ENCODE assay signal across 10 mouse cellular contexts in genomic region chr2:35445610-35446009, GRCm38 (mm10). TPM values are rescaled to one million over a fixed set of nuclear protein-coding genes. Genes with fewer than 3 reads are reported as not detected.
DNase-seq lines count a peak whose midpoint lies in the region; ATAC-seq and TF ChIP-seq lines count a peak whose summit lies in the region.
"Had no signal": no experiment of that assay in that cellular context is flagged by ENCODE, and none has a peak within 500 bp of the region (broad histone marks: within the 10 kb centered on the region; RNA-seq: fewer than 3 reads in every experiment).

No protein-coding gene starts in this region.

- DNase-seq in liver, embryonic 13.5 days, result no peak
- DNase-seq in liver, embryonic 11.5 days (ENCODE audit: low spot score), result no peak
- no peak for DNase-seq in layer of hippocampus, adult 18-20 months (ENCODE audit: low spot score in 2 of 2)
- DNase-seq: cerebellum, postnatal 10 days; forebrain, postnatal 0 days had no signal

- H3K4me1 ChIP-seq in liver, embryonic 13.5 days (replicated peaks), result peaks cover 83% of the 10 kb centered on the region
- peaks cover 60% of the 10 kb centered on the region for H3K4me1 ChIP-seq in liver, embryonic 11.5 days (replicated peaks; ENCODE audit: control insufficient read depth, insufficient read depth, low read length)
- H3K4me1 ChIP-seq in E14TG2a.4 (replicated peaks; ENCODE audit: low read depth, low read length), result peaks cover 95% of the 10 kb centered on the region
- H3K4me1 ChIP-seq in bone marrow, adult 2 months (ENCODE audit: control insufficient read depth, insufficient read depth, low read length), result peaks cover 32% of the 10 kb centered on the region
- H3K4me1 ChIP-seq in hindbrain, embryonic 13.5 days (replicated peaks), result peaks cover 14% of the 10 kb centered on the region

- H3K4me2 ChIP-seq in liver, embryonic 13.5 days, result no peak overlapping the region
- H3K4me2 ChIP-seq in liver, embryonic 11.5 days, result no peak overlapping the region
- no peak overlapping the region for H3K4me2 ChIP-seq in hindbrain, embryonic 13.5 days

- TF ChIP-seq CTCF in E14TG2a.4 (conservative IDR thresholded peaks at IDR 0.05; ENCODE audit: low read length), result no peak
- TF ChIP-seq CTCF in bone marrow, adult 2 months (IDR thresholded peaks at IDR 0.05; ENCODE audit: control insufficient read depth, insufficient read depth, low read length), result no peak

- H3K9me3 ChIP-seq in liver, embryonic 13.5 days (replicated peaks), result no peaks in the 10 kb centered on the region
- no peaks in the 10 kb centered on the region for H3K9me3 ChIP-seq in liver, embryonic 11.5 days (ENCODE audit: control insufficient read depth, low read length)
- no peaks in the 10 kb centered on the region for H3K9me3 ChIP-seq in E14TG2a.4 (ENCODE audit: low read length)
- no peaks in the 10 kb centered on the region for H3K9me3 ChIP-seq in hindbrain, embryonic 13.5 days

- H3K36me3 ChIP-seq in liver, embryonic 13.5 days, result 0 out of 2 replicates have a peak, but pooled peaks cover 6% of the 10 kb centered on the region
- no peaks in the 10 kb centered on the region for H3K36me3 ChIP-seq in liver, embryonic 11.5 days (ENCODE audit: control insufficient read depth, insufficient read depth, low read length)
- peaks cover 37% of the 10 kb centered on the region for H3K36me3 ChIP-seq in E14TG2a.4 (ENCODE audit: insufficient read depth, low read length)
- H3K36me3 ChIP-seq in macrophage (ENCODE audit: inconsistent target), result no peaks in the 10 kb centered on the region
- no peaks in the 10 kb centered on the region for H3K36me3 ChIP-seq in hindbrain, embryonic 13.5 days

- H3K79me2 ChIP-seq in macrophage (ENCODE audit: inconsistent target), result peaks cover 93% of the 10 kb centered on the region

- no peak overlapping the region for H3K4me3 ChIP-seq in liver, embryonic 13.5 days (replicated peaks)
- H3K4me3 ChIP-seq in liver, embryonic 11.5 days (ENCODE audit: low read depth, low read length), result no peak overlapping the region
- H3K4me3 ChIP-seq in E14TG2a.4 (replicated peaks; ENCODE audit: low read length) (peak overlapping the region; percentile 78), macrophage (ENCODE audit: inconsistent target) (no peak overlapping the region)
- no peak overlapping the region for H3K4me3 ChIP-seq in bone marrow, adult 2 months (replicated peaks; ENCODE audit: control insufficient read depth, low read depth, low read length)
- no peak overlapping the region for H3K4me3 ChIP-seq in hindbrain, embryonic 13.5 days

- ATAC-seq in liver, embryonic 13.5 days (ENCODE audit: low read depth), result no peak
- ATAC-seq in liver, embryonic 11.5 days (replicated peaks; ENCODE audit: low FRiP score), result no peak
- ATAC-seq in hindbrain, embryonic 13.5 days (ENCODE audit: low FRiP score), result no peak
- ATAC-seq: forebrain, postnatal 0 days had no signal

- no peaks in the 10 kb centered on the region for H3K27me3 ChIP-seq in liver, embryonic 13.5 days
- H3K27me3 ChIP-seq in liver, embryonic 11.5 days (replicated peaks; ENCODE audit: control insufficient read depth, insufficient read depth, low read length), result no peaks in the 10 kb centered on the region
- no peaks in the 10 kb centered on the region for H3K27me3 ChIP-seq in E14TG2a.4 (ENCODE audit: insufficient read depth, low read length)
- no peaks in the 10 kb centered on the region for H3K27me3 ChIP-seq in hindbrain, embryonic 13.5 days

- no peak for TF ChIP-seq POLR2A in bone marrow, adult 2 months (IDR thresholded peaks at IDR 0.05; ENCODE audit: borderline replicate concordance, control insufficient read depth, low read depth, low read length)

- 65% methylated on average over 7 of the region's 7 CpGs for WGBS in liver, embryonic 13.5 days (ENCODE audit: insufficient replicate concordance)
- 74% methylated on average over 7 of the region's 7 CpGs for WGBS in liver, embryonic 11.5 days
- 27% methylated on average over 7 of the region's 7 CpGs for WGBS in bone marrow, adult 2 months
- 16% methylated on average over 7 of the region's 7 CpGs for WGBS in macrophage (ENCODE audit: missing documents)
- 84% methylated on average over 7 of the region's 7 CpGs for whole genome bisulfite sequencing in hindbrain, embryonic 13.5 days

- H3K27ac ChIP-seq in liver, embryonic 13.5 days, result 0 out of 2 replicates have a peak overlapping the region, but pooled peaks have one; percentile 14
- no peak overlapping the region for H3K27ac ChIP-seq in liver, embryonic 11.5 days (ENCODE audit: low read depth, low read length)
- H3K27ac ChIP-seq in bone marrow, adult 2 months (ENCODE audit: control insufficient read depth, insufficient read depth, low read depth, low read length, poor library complexity), result peak overlapping the region; percentile 12; the same call in 1 of the 2 replicates
- peak overlapping the region; percentile 85 for H3K27ac ChIP-seq in macrophage
- no peak overlapping the region for H3K27ac ChIP-seq in hindbrain, embryonic 13.5 days

- H3K9ac ChIP-seq in liver, embryonic 13.5 days, result no peak overlapping the region
- no peak overlapping the region for H3K9ac ChIP-seq in liver, embryonic 11.5 days (ENCODE audit: low read depth, low read length)
- H3K9ac ChIP-seq in hindbrain, embryonic 13.5 days, result no peak overlapping the region
- H3K9ac ChIP-seq: forebrain, postnatal 0 days had no signal

RNA-seq across cellular contexts. Expression of gene Ggta1, which starts 17.4 kb away (rescaled TPM):
- 7.8 and 9.4 TPM in 2 replicates for polyA plus RNA-seq in liver, embryonic 13.5 days (2015; fragmentation: Nextera tagmentation; extraction: Ambion mirVana)
- polyA plus RNA-seq in liver, embryonic 11.5 days (2014; fragmentation: Nextera tagmentation; extraction: Ambion mirVana), result 18.6 and 19.5 TPM in 2 replicates
- polyA plus RNA-seq in bone marrow, adult 2 months (2011; ENCODE audit: insufficient read depth, insufficient read length, low replicate concordance, missing spikeins), result 7.3 and 16.2 TPM in 2 replicates
- 100 to 1,000 TPM in 6 of 26 experiments, 10 to 100 TPM in 19, 1 to 10 TPM in 1; 9.2 to 143 (median 58.4) TPM for total RNA-seq in macrophage (2018; cell fraction: chromatin; rRNA removed)
- total RNA-seq in macrophage (2018; cell fraction: cytosol; rRNA removed), result 100 to 1,000 TPM in 11 of 26 experiments, 10 to 100 TPM in 15; 40.1 to 135 (median 81.6) TPM
- total RNA-seq in macrophage (2018; cell fraction: nucleus; rRNA removed), result 100 to 1,000 TPM in 11 of 26 experiments, 10 to 100 TPM in 15; 38.3 to 241 (median 91.4) TPM
- polyA plus RNA-seq in macrophage (2018), result 86.0 to 211 TPM (median 135 TPM) in 3 replicates
- polyA plus RNA-seq in hindbrain, embryonic 13.5 days (2015; fragmentation: Nextera tagmentation; extraction: Ambion mirVana), result 6.2 and 6.3 TPM in 2 replicates
- 1 to 10 TPM; 2.6 to 4.3 TPM for total RNA-seq in layer of hippocampus, adult 18-20 months (2021)

RNA-seq across cellular contexts. Expression of gene 4930402F06Rik, which starts 48.6 kb away (rescaled TPM):
- not detected in 2 replicates for polyA plus RNA-seq in liver, embryonic 13.5 days (2015; fragmentation: Nextera tagmentation; extraction: Ambion mirVana)
- not detected in 2 replicates for polyA plus RNA-seq in liver, embryonic 11.5 days (2014; fragmentation: Nextera tagmentation; extraction: Ambion mirVana)
- polyA plus RNA-seq in bone marrow, adult 2 months (2011; ENCODE audit: insufficient read depth, insufficient read length, low replicate concordance, missing spikeins), result not detected in 2 replicates
- total RNA-seq in macrophage (2018; cell fraction: chromatin; rRNA removed), result not detected
- total RNA-seq in macrophage (2018; cell fraction: cytosol; rRNA removed), result not detected
- total RNA-seq in macrophage (2018; cell fraction: nucleus; rRNA removed), result not detected
- polyA plus RNA-seq in macrophage (2018), result not detected in 3 replicates
- polyA plus RNA-seq in hindbrain, embryonic 13.5 days (2015; fragmentation: Nextera tagmentation; extraction: Ambion mirVana), result not detected in 2 replicates
- not detected for total RNA-seq in layer of hippocampus, adult 18-20 months (2021)
- total RNA-seq: forebrain, postnatal 0 days had no signal
- polyA plus RNA-seq: forebrain, postnatal 0 days; limb, embryonic 11.5 days had no signal

Comparison
In these comparisons a context has a peak if more than half of its experiments do, and no peak if none do; other contexts are left out.
1. H3K27ac ChIP-seq: peak in liver, embryonic 13.5 days (single experiment), bone marrow, adult 2 months (single experiment) and macrophage (single experiment); none in liver, embryonic 11.5 days (single experiment) and hindbrain, embryonic 13.5 days (single experiment).